Mouse (Mus musculus) heart, adult 18-20 months (tissue): ENCODE results near the gene Rasa3. TPM values are rescaled to one million over a fixed set of nuclear protein-coding genes. Genes with fewer than 3 reads are reported as not detected.

Source experiments
- DNase-seq, 2 experiments: peaks; one replicate each; pipeline ENCODE4 v3.0.0; 2021 to 2022; ENCODE audit warnings: mixed read lengths in 1 of 2
- total RNA-seq, 2 experiments: library from RNA; stranded (reverse); gene quantifications; 2 replicates each; pipeline ENCODE4 v1.2.3; 2021

Rasa3 gene
- total RNA-seq, 2 experiments from 2014 or later, result 11.2 to 14.0 TPM

DNA sequence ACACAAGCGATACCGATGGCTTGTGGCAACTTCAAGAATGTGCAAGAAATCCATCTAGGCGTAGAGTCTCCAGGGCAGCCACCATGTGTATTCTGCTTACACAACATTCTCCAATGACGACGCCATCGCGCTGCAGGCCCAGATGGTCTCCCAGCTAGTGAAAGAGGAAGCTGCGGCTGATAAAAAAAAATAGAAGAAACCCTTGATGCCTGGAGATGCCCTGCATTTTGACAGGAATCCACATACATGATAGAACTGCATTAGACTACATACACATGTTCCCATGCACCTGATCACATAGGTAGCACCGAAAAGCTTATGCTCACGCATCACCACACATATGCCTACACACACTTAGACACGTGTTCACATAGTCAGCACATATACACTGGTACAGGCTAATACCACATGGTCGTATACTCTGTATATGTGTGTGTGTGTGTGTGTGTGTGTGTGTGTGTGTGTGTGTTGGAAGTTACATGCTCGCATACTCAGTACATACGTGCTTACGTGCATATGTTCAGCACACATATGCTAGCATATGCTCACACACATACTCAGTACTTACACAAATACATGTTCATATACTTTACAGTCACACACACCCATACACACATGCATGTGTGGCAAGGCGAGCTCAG, 8.4 kb upstream of the Rasa3 start:
- DNase-seq, result peak; percentile 11 to 68

DNA sequence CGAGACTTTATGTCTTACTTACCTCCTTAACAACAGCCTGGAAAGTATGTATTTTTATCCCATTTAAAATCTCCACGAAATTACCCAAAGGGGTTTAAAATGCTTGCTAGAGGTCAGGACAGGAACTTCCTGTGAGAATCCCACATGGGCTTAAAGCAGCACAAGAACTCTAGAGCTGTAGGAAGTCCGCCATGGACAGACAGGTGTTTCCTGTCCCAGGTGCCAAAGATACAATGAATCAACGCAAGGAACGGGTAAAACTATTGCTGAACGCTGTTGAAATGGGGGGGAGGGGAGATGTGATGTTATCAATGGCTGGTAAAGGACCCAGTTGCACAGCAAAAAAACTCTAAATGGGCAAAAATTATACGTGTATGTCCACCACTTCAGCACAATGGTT, 6.7 kb upstream of the Rasa3 start:
- no peak for DNase-seq

DNA sequence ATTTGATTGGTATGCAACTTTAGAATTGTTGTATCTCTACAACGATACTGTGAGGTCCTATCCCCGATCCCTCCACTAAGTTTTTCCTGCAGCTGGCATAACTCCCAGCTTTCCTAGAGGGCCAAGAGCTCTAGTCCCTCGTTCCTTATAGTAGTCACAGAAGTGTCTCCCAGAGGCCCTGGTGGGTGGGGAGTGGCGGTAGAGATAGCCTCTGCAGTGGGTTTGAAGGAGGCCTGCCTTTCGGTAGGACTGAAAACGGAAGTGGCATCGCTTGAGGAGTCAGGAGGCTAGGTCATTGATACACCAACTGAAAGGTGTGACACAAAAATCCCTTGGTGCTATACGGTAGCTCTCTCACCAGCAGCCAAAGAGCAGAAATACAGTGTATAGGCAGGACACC, 779 bp upstream of the Rasa3 start:
- no peak for DNase-seq

- peak; percentile 67 to 79 for DNase-seq
These were observed 546 bp downstream of the Rasa3 start for GRCm38 (mm10) chr8:13676701-13677412.

- peak; percentile 81 to 83 for DNase-seq
These were observed 1.1 kb downstream of the Rasa3 start for GRCm38 (mm10) chr8:13676302-13676700.

- DNase-seq, result no peak
These were observed 1.9 kb downstream of the Rasa3 start for GRCm38 (mm10) chr8:13675524-13675923.

DNA sequence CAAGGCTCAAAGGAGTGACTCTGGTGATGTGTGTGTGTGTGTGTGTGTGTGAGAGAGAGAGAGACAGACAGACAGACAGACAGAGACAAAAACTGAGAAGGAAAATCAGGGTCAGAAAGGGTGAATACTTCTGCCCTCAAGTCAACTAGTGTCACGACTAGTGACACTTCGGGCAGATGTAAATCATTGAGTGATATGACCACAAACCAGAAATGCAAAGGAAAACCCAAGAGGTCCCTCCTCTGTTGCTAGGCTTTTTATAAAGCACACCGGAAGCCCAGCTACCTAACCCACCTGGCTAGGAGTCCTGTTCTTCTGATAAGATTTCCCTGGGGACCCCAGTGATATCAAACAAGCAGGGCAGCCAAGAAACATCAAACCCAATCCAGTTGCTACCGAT, 2.3 kb downstream of the Rasa3 start:
- no peak for DNase-seq

DNA sequence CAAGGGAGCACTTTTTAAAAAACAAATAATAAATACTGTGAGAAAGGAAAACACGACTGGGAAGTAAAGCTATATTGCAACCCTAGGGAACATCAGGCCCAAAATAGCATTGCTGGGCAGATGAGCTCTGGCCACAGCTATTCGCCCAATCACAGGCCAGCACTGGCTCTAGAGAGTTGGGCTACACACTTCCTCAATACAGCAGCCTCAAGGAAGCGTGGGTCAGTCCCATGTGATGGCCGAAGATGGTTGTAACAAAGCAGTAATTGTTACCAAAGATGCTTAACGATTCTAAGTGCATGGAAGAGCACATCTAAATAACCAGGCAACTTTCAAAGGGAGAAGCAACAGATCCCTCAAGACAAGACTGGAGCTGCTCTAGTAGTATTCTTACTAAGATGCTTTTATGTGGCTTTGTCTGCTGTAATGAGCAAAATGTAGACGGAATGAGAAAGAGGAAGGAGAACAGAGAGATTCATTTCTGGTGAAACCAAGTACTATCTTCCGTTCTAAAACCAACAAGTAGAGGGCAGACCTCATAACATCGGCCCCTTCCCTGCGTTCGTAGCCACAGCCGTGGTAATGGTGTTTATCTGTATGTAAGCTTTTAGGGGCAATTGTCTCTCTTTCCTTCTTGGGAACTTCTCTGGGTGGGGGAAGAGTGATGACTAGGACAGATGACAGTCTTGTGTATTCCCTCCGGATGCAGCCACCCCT, 3.0 kb downstream of the Rasa3 start:
- peak; percentile 56 to 81 for DNase-seq

GRCm38 (mm10) chr8:13673215-13673614, 4.2 kb downstream of the Rasa3 start:
- peak; percentile 67 to 73 for DNase-seq

- DNase-seq, result no peak
These were observed 6.0 kb downstream of the Rasa3 start for GRCm38 (mm10) chr8:13671246-13672003.

DNA sequence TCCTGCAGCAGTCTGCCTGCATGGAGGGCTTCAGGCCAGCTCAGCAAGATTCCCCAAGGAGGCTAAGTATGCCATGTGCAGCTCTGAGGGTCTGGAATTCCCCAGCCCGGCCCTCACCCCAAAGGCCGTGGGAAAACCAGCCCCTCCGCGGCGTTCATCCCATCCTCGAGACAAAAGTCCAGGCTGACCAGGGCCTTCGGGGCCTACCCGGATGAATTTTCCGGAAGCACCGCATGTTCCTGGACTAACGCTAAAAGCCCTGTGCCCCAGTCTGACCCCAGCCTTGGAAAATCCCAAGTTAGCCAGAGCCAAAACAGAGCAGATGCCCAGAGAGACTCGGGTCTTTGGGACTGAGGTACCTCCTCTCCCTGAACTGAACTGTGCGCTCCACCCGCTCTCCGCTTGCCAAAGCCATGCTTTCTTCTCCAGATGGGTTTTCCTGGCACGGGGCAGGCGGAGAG, 7.4 kb downstream of the Rasa3 start:
- DNase-seq, result peak in 1 of 2 experiments; percentile 69

DNA sequence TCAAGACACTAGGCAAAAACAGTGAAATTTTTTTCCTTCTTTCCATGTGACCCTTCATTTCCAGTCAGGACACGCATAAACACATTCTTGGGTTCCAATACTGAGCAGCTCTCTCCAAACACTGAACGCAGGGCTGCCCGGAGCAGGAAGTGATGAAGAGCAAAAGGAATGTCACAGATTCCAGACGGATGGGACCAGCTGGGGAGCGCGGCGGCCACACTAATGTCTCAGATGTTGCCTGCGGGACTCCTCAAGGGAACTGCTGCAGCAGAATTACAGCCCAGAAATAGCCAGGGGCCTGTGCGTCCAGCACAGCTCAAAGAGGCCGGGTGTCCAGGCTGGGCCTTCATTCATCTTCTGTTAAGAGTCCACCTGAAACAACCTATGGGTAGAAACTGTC, 9.0 kb downstream of the Rasa3 start:
- DNase-seq, result peak; percentile 80 to 90

GRCm38 (mm10) chr8:13667917-13668316, 9.5 kb downstream of the Rasa3 start:
- DNase-seq, result no peak

GRCm38 (mm10) chr8:13665944-13666343, 11.5 kb downstream of the Rasa3 start:
- peak in 1 of 2 experiments; percentile 51 for DNase-seq

DNA sequence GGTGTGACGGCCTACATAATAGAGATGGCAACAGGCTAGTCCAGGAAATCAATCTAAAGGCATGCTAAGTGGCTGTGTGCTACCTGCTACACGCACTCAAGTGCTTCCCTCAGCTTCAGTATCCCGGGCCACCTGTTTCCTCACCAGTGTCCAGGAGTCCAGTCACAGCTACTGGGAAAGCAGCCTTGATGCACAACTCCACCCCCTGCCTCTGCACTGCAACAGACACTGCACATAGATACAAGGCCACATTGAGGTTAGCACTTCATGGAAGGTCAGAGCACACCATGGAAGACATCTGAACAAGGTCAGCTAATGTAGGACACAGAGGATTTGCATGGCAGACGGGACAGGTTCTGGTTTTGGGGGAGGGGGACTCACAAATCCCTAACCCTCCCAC, 11.9 kb downstream of the Rasa3 start:
- DNase-seq, result no peak

DNA sequence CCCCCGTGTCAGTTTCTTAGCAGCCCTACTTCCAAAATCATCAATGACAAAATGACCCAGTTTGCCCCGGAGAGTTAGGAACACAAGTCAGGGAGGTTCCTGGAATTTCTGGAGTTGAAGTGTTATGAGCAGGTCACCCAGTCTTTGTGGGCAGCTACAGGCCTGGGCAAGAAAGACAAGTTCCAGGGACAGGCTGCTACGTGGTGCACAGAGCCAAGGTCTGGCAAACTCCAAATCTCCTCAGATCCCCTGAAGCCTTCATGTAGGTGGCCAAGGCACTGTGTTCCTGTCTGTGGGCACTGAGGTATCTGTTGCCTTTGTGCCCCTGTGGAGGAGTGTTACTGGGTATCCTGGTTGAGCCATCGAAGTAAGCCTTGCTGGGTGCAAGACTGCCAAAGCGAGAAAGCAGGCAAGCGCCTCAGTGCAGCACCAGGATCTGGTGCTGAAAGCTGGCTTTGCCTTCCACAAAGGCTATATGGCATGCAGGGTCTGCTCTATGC, 12.6 kb downstream of the Rasa3 start:
- DNase-seq, result no peak

- DNase-seq, result no peak
These were observed 17.1 kb downstream of the Rasa3 start for GRCm38 (mm10) chr8:13660323-13660722.

GRCm38 (mm10) chr8:13657479-13657878, 19.9 kb downstream of the Rasa3 start:
- no peak for DNase-seq

DNA sequence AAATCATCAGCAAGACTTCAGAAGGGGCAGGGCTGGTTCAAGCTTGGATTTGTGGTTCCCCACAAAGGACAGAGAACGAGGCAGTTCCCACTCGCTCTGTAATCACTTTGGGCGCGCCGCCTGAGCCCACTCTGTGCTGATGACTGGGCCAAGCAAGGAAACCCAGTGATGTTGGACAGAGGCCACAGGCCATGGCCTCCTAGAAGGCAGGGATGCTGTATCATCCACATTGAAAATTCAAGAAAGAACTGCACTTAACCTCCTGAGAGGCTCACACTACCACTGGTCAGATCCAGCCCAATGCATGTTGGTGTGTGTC, 22.4 kb downstream of the Rasa3 start:
- no peak for DNase-seq

DNA sequence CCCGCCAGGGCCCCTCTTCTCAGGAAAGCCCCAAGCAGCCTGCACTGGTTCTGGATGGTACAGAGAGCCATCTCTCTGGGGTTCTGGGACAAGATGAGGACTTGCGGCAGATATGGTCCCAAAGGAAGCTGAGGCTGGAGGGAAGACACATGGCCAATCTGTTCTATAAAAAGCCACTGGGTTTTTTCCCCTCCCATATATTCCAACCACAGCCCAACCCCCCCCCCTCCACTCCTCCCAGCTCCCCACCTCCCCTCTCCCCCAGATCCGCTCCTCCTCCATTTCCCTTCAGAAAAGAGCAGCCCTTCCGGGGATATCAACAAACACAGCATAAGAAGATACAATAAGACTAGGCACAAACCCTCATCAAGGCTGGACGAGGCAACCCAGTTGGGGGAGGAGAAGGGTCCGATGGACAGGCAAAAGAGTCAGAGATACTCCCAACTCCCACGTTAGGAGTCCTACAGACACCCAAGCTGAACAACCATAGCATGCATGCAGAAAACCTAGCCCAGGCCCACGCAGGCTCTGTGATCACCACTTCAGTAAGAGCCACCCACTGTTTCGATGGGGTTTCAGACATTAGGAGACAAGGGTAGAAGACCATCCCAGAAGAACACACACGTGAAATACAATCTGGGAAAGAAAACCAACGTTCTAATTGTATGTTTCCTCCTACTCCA, 22.9 kb downstream of the Rasa3 start:
- no peak for DNase-seq

DNA sequence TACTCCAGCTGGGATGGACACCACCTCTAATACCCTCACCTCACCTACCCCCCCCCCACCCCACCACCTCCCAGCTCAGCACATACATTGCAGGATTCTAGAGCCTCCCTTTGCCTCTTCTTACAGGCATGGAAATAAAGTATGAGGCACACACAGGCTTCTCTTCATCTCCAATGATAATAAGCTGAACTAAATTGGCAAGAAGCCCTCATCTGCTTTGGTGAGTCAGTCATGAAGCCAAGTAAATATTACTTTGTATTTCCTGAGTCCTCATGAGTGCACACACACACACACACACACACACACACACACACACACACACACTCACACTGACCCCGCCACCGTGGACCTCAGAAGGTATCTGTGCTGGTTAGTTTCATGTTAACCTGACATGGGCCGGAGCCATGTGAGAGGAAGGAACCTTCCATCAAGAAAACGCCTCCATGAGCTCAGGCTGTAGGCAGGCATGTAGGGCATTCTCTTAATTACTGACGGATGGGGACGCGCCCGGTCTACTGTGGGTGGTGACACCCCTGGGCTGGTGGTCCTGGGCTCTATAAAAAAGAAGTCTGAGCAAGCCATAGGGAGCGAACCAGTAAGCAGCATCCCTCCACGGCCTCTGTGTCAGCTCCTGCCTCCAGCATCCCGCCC, 26.7 kb downstream of the Rasa3 start:
- no peak for DNase-seq
